Mouse (Mus musculus) embryo, embryonic 10.5 days (tissue): ENCODE measurements around the gene Snx6.
"Not testable (repeated sequence)": the region's sequence is repeated elsewhere in the genome, so short reads cannot be mapped to it uniquely, and the experiment has no call there.

Source experiments
- DNase-seq: peaks from one replicate; pipeline ENCODE4 v3.0.0-alpha.2; 2015; ENCODE audit warnings: low spot score

The Snx6 gene

DNA sequence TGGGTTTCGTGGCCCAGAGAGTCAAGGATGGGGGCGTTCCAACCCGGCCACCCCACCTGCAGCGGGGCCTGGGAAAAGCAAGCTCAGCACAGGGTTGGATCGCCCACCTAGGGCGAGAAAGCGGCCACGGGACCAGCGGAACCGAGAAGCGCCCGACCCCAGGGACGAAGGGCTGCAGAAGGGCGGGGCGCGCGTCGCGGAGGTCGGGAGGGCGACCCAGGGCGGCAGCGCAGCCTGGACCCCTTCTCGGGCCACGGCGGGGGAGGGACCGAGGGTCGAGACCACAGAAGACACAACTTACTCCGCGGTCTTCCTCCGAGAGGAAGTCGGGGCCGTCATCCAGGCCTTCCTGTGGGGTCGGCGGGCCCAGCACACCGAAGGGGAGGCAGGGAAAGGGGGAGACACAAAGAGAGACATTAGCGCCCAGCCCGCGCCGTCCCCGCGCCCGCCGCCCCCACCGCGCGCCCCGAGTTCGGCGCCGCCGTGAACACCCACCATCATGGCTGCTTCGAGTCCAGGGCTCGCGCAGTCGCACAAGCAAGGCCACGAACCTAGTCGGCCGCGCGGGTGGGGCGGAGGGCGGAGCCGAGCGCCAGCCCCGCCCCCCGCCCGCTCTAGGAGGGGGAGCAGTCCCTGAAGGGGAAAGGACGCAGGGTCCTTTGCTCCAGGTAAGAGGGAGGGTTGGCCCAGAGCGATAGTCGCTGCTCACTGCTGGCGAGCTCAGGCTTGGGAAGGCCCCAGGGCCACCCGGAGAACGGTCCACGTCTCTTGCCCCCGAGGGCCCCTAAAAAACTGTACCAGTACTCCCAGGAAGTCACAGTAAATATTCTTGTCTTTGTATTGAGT is at the start of gene Snx6:
Gene Snx6 (minus strand): TSS at position 551 of the 846 bp plus-strand sequence.
- DNase-seq = peak; percentile 89

DNA sequence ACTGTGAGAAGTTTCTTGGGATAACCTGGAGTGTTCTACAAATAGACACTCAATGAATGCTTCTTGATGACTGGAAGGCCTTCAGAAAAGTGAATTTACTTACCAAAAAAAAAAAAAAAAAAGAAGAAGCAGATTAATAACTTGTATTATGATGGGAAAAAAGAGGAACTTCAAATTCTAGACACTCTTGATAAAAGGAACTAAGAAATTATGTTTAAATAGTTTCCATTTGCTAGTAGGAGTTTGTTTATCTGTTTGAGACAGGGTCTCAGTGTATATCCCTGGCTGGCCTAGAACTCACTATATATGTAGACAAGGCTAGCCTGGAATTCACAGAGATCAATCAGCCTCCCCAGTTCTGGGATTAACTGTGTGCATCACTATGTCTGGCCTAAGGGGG is 48.9 kb upstream of the Snx6 start:
- no peak for DNase-seq

- no peak for DNase-seq
These were observed 46.1 kb upstream of the Snx6 start for GRCm38 (mm10) chr12:54841576-54841975.

DNA sequence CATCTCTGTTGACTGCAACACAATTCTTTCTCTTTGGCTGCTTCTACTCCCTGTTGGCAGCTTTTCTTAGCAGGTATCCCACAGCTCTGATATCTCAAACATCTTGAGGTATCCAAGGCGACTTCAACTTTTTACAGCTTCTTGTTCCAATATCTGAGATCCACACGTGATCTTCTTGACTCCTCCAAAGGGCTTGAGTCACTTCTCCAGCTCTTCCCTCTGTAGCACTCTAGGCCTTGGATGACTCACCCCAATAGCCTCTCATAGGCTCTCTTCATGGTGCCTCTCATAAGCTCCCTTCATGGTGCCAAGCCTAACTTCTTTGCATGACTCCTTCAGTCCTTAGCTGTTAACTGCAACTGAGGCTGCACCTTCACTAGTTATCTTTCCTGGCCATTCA is 44.3 kb upstream of the Snx6 start:
- no peak for DNase-seq

DNA sequence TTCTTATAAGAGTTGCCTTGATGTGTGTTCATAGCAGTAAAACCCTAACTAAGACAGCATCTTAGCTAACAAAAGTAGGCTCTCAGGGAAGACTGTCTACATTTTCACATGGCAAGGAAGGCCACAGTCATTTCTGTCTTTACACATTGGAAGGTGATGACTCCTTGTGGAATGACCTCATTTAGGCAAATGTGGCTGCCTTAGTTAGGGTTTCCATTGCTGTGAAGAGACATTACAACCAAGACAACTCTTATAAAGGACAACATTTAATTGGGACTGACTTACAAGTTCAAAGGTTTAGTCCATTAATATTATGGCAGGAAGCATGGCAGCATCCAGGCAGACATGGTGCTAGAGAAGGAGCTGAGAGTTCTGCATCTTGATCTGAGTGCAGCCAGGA is 43.4 kb upstream of the Snx6 start:
- DNase-seq = no peak

- DNase-seq = no peak
These were observed 40.4 kb upstream of the Snx6 start for GRCm38 (mm10) chr12:54835608-54836570.

DNA sequence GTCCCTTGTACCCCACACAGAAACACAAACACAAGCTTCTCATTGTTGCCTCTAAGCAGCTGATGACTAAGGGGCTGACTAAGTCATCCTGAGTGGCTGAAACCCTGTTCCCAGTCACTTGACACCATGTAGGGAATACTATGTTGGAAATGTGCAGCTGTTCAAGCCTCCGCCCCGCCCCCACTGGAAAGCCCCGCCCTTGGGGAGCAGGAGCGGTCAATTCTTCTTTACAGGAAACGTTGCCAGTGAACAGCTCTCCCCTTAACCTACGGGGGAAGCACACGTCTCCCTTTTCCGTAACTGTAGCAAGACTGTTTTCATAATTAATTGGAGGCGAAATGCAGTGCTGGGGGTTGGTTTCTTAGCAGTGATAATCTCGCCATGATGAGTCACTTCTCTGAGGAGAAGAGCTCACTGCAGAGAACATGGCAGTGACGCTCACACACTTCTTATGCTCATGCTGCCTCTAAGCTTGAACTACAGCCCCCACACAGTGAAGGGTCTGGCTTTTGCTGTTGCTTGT is 39.5 kb upstream of the Snx6 start:
- DNase-seq = peak; percentile 88

GRCm38 (mm10) chr12:54833856-54834399 is 38.4 kb upstream of the Snx6 start:
- no peak for DNase-seq

GRCm38 (mm10) chr12:54831927-54832326 is 36.4 kb upstream of the Snx6 start:
- DNase-seq = not testable (repeated sequence)

GRCm38 (mm10) chr12:54830574-54830973 is 35.1 kb upstream of the Snx6 start:
- DNase-seq = peak; percentile 89

- no peak for DNase-seq
These were observed 34.4 kb upstream of the Snx6 start for GRCm38 (mm10) chr12:54829876-54830275.

GRCm38 (mm10) chr12:54828043-54828442 is 32.5 kb upstream of the Snx6 start:
- DNase-seq = no peak

DNA sequence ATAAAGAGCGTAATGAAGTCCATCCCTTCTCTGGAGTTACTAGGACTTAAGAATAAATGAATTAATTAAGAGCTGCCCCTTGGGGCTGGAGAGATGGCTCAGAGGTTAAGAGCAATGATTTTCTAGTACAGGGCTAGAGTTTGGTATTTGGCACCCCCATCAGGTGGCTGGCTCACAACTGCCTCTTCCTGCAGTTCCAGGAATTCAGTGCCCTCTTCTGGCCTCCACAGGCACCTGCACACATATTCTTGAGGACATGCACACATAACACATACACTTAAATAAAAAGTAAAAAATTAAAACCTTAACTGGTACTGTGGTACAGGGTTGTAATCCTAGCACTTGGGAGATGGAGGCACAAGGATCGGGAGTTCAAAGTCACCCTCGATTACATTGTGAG is 29.7 kb upstream of the Snx6 start:
- peak; percentile 28 for DNase-seq

DNA sequence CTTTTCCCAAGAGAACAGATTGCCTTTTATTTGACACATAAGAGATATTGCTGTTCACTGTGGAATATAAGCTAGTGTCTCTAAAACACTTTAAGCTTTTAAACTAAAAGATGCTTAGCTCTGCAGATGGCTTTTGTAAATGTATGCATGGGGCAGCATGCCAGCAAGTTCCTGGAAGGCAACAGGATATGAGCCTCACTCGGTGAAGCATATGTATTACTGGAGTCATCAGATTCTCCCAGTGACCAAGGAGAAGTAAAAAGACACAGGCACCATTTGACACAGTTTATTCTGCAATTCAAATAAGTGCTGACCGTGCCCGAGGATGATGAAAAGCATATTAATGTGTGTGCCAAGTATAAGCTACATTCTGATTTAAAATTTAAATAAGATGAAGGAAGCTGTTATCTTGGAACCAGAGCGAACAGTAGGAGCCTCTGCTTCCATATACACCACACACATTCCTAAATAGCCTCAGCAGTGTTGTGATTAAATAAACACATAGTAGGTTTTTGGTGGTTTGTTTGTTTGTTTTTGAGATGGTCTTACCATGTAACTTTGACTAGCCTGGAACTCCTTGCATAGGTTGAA is 27.4 kb upstream of the Snx6 start:
- DNase-seq = no peak

- DNase-seq = no peak
These were observed 25.2 kb upstream of the Snx6 start for GRCm38 (mm10) chr12:54820684-54821161.

GRCm38 (mm10) chr12:54819181-54819935 is 23.9 kb upstream of the Snx6 start:
- no peak for DNase-seq

DNA sequence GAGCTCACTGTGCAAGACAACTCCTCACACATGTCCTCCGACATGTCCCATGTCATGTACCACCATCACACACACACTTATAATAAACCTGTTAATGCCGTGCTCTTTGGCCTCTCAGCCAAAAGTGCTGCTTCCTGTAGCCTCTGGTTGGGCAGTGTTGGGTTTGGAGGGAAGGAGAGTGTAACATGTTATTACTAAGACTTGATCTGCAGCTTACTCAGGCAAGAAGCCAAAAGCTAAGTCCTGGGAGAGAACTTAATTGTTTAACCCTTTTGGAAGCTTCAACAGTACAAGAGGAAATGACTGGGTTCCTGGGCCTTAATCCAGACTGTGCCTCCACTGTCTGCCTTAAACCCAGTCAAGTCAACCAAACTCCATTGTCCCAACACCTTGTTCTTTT is 14.6 kb upstream of the Snx6 start:
- no peak for DNase-seq

GRCm38 (mm10) chr12:54807481-54807880 is 12.0 kb upstream of the Snx6 start:
- no peak for DNase-seq

- DNase-seq = no peak
These were observed 10.6 kb upstream of the Snx6 start for GRCm38 (mm10) chr12:54806131-54806530.

GRCm38 (mm10) chr12:54805254-54806002 is 9.9 kb upstream of the Snx6 start:
- DNase-seq = no peak
